Mouse (Mus musculus) layer of hippocampus, postnatal 14 days (tissue): ENCODE measurements around the gene Vmn1r176. TPM values are rescaled to one million over a fixed set of nuclear protein-coding genes. Genes with fewer than 3 reads are reported as not detected.
"Not testable (repeated sequence)": the region's sequence is repeated elsewhere in the genome, so short reads cannot be mapped to it uniquely, and the experiment has no call there.

Experiments used
- DNase-seq, 2 experiments: peaks; one replicate each; pipeline ENCODE4 v3.0.0; 2021 to 2022; ENCODE audit warnings: low spot score in 2 of 2, mixed read lengths in 1 of 2
- long read RNA-seq, 2 experiments: library from polyadenylated mRNA; stranded (forward); transcript quantifications; one replicate each; pipeline ENCODE4 v2.0.0; 2021
- total RNA-seq, 2 experiments: library from RNA; stranded (reverse); gene quantifications; 2 replicates each; pipeline ENCODE4 v1.2.3; 2021

The Vmn1r176 gene
- not detected for total RNA-seq
- long read RNA-seq, experiment 1, result 0 reads
- long read RNA-seq, experiment 2, result 0 reads

GRCm38 (mm10) chr7:23837272-23837671 is at the start of gene Vmn1r176:
TSS of gene Vmn1r176 (minus strand) at chr7:23837372.
- not testable (repeated sequence) for DNase-seq

GRCm38 (mm10) chr7:23876918-23877317 is 39.7 kb upstream of the Vmn1r176 start:
- DNase-seq, result not testable (repeated sequence)

- DNase-seq, result not testable (repeated sequence)
Observed at GRCm38 (mm10) chr7:23866349-23866748, 29.2 kb upstream of the Vmn1r176 start, which contains the start of gene Vmn1r177. TSS of gene Vmn1r177 (minus strand) at chr7:23866449.

- DNase-seq, result not testable (repeated sequence)
Observed at GRCm38 (mm10) chr7:23810543-23810942, 26.6 kb downstream of the Vmn1r176 start, which contains the start of gene Vmn1r175. TSS of gene Vmn1r175 (minus strand) at chr7:23810643.

- no peak for DNase-seq
Observed at GRCm38 (mm10) chr7:23784526-23784925, 52.6 kb downstream of the Vmn1r176 start.

Other genes starting within 250 kb of the Vmn1r176 start
- gene Vmn1r170, start 231.2 kb downstream of the Vmn1r176 start, total RNA-seq, result not detected
- gene Vmn1r171, start 206.7 kb downstream of the Vmn1r176 start, total RNA-seq, result not detected
- gene Vmn1r172, start 179.1 kb downstream of the Vmn1r176 start, total RNA-seq, result not detected
- gene Vmn1r173, start 136.7 kb downstream of the Vmn1r176 start, total RNA-seq, result not detected
- gene Vmn1r174, start 85.1 kb downstream of the Vmn1r176 start, total RNA-seq, result not detected
- not detected for gene Vmn1r175, start 26.7 kb downstream of the Vmn1r176 start, total RNA-seq
- gene Vmn1r177, start 29.1 kb upstream of the Vmn1r176 start, total RNA-seq, result not detected
- not detected for gene Vmn1r178, start 54.6 kb upstream of the Vmn1r176 start, total RNA-seq
- gene Vmn1r179, start 89.6 kb upstream of the Vmn1r176 start, total RNA-seq, result not detected
- not detected for gene Vmn1r180, start 113.3 kb upstream of the Vmn1r176 start, total RNA-seq
- not detected for gene Vmn1r181, start 137.2 kb upstream of the Vmn1r176 start, total RNA-seq
- not detected for gene V1rd19, start 164.3 kb upstream of the Vmn1r176 start, total RNA-seq
- not detected for gene Vmn1r183, start 215.9 kb upstream of the Vmn1r176 start, total RNA-seq
- 10 to 100 TPM; 28.8 to 30.7 TPM for gene Zfp180, start 244.6 kb upstream of the Vmn1r176 start, total RNA-seq